In the genomic region with DNA sequence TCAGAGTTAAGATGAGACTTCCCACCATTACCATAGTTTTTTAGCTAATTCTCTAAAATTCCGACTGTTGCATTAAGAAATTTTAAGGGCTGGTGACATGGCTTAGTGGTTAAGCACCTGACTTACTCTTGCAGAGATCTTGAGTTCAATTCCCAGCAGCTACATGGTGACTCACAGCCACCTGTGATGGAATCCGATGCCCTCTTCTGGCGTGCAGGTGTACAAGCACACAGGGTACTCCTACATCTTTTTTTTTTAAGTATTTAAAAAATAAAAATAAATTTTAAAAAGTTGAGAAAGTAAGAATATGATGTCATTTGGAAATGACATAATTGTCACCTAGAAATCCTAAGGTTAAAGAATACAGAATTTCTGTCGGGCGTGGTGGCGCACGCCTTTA, we compare ENCODE assay signal across 14 mouse cellular contexts. TPM values are rescaled to one million over a fixed set of nuclear protein-coding genes. Genes with fewer than 3 reads are reported as not detected.
A peak's percentile ranks its signal among the peaks of the same experiment; 100 is the strongest.
DNase-seq lines count a peak whose midpoint lies in the region; ATAC-seq and TF ChIP-seq lines count a peak whose summit lies in the region.
"Had no signal": no experiment of that assay in that cellular context is flagged by ENCODE, and none has a peak within 500 bp of the region (broad histone marks: within the 10 kb centered on the region; RNA-seq: fewer than 3 reads in every experiment).

No protein-coding gene starts in this region.

- 93% methylated on average over 7 of the region's 7 CpGs for WGBS in intestine, postnatal 0 days
- WGBS in intestine, embryonic 16.5 days = 89% methylated on average over 7 of the region's 7 CpGs

- peak; percentile 54 for TF ChIP-seq CTCF in intestine, postnatal 0 days (IDR thresholded peaks at IDR 0.05; ENCODE audit: low read depth)

- no peaks in the 10 kb centered on the region for H3K9me3 ChIP-seq in intestine, postnatal 0 days (ENCODE audit: control insufficient read depth)
- H3K9me3 ChIP-seq in intestine, embryonic 16.5 days (ENCODE audit: control insufficient read depth, low read length) = no peaks in the 10 kb centered on the region
- H3K9me3 ChIP-seq: hindbrain, embryonic 10.5 days; midbrain, embryonic 15.5 days; neural tube, embryonic 15.5 days had no signal

- H3K4me1 ChIP-seq in intestine, postnatal 0 days (replicated peaks; ENCODE audit: control insufficient read depth, insufficient read depth, low read length) = no peaks in the 10 kb centered on the region
- no peaks in the 10 kb centered on the region for H3K4me1 ChIP-seq in intestine, embryonic 16.5 days (ENCODE audit: control insufficient read depth, insufficient read depth, low read length)
- H3K4me1 ChIP-seq: hindbrain, embryonic 10.5 days; midbrain, embryonic 15.5 days; neural tube, embryonic 15.5 days had no signal

- no peak overlapping the region for H3K4me2 ChIP-seq in intestine, postnatal 0 days (replicated peaks; ENCODE audit: low read depth)
- no peak overlapping the region for H3K4me2 ChIP-seq in intestine, embryonic 16.5 days (ENCODE audit: low read depth, low read length)
- H3K4me2 ChIP-seq: midbrain, embryonic 15.5 days; neural tube, embryonic 15.5 days had no signal

- H3K9ac ChIP-seq in intestine, postnatal 0 days (ENCODE audit: low read depth, low read length) = no peak overlapping the region
- H3K9ac ChIP-seq in intestine, embryonic 16.5 days (ENCODE audit: low read depth, low read length) = no peak overlapping the region
- H3K9ac ChIP-seq: midbrain, embryonic 15.5 days; neural tube, embryonic 15.5 days had no signal

- H3K4me3 ChIP-seq in intestine, postnatal 0 days (ENCODE audit: low read depth, low read length) = no peak overlapping the region
- no peak overlapping the region for H3K4me3 ChIP-seq in intestine, embryonic 16.5 days (ENCODE audit: low read length)
- H3K4me3 ChIP-seq: hindbrain, embryonic 10.5 days; midbrain, embryonic 15.5 days; neural tube, embryonic 15.5 days had no signal

- H3K27me3 ChIP-seq in intestine, postnatal 0 days (replicated peaks; ENCODE audit: control insufficient read depth, insufficient read depth, low read length) = no peaks in the 10 kb centered on the region
- no peaks in the 10 kb centered on the region for H3K27me3 ChIP-seq in intestine, embryonic 16.5 days (replicated peaks; ENCODE audit: control insufficient read depth, insufficient read depth, low read length)
- H3K27me3 ChIP-seq: midbrain, embryonic 15.5 days; neural tube, embryonic 15.5 days had no signal

- ATAC-seq in intestine, postnatal 0 days = no peak
- ATAC-seq in intestine, embryonic 16.5 days = no peak
- ATAC-seq: midbrain, embryonic 15.5 days had no signal

- DNase-seq in thymus, postnatal 0 days (ENCODE audit: low spot score) = peak; percentile 17
- DNase-seq in thymus, postnatal 36 days = no peak
- DNase-seq in ES-CJ7 (ENCODE audit: low read depth, low spot score) = peak; percentile 54
- peak; percentile 45 for DNase-seq in induced T-regulatory cell, adult 2 months (ENCODE audit: low read depth)
- no peak for DNase-seq in cerebellum, postnatal 4 days (ENCODE audit: low spot score in 2 of 2)
- DNase-seq in layer of hippocampus, postnatal 25 days (ENCODE audit: extremely low spot score in 1 of 2, low spot score in 1 of 2) = no peak
- DNase-seq: cerebellum, adult 9-11 months; kidney, adult 9 months; lung, postnatal 4 days had no signal

- peaks cover 21% of the 10 kb centered on the region; the same call in 1 of the 2 replicates for H3K36me3 ChIP-seq in intestine, postnatal 0 days (ENCODE audit: control insufficient read depth, insufficient read depth)
- peaks cover 8% of the 10 kb centered on the region; the same call in 1 of the 2 replicates for H3K36me3 ChIP-seq in intestine, embryonic 16.5 days (ENCODE audit: control insufficient read depth, insufficient read depth, low read length)

- H3K27ac ChIP-seq in intestine, postnatal 0 days (ENCODE audit: low read depth, low read length) = no peak overlapping the region
- no peak overlapping the region for H3K27ac ChIP-seq in intestine, embryonic 16.5 days (ENCODE audit: low read length)
- H3K27ac ChIP-seq: hindbrain, embryonic 10.5 days; midbrain, embryonic 15.5 days; neural tube, embryonic 15.5 days had no signal

RNA-seq across cellular contexts. Expression of a gene that starts 10.4 kb away (rescaled TPM):
- 8.3 and 8.6 TPM in 2 replicates for polyA plus RNA-seq in intestine, postnatal 0 days (2015; fragmentation: Nextera tagmentation; extraction: Ambion mirVana)
- polyA plus RNA-seq in intestine, embryonic 16.5 days (2015; fragmentation: Nextera tagmentation; extraction: Ambion mirVana) = 15.3 and 16.0 TPM in 2 replicates
- 9.9 and 10.0 TPM in 2 replicates for polyA plus RNA-seq in thymus, postnatal 0 days (2015; fragmentation: Nextera tagmentation; extraction: Ambion mirVana)
- total RNA-seq in layer of hippocampus, postnatal 25 days (2021) = 10 to 100 TPM; 54.2 to 54.3 TPM

RNA-seq across cellular contexts. Expression of a gene that starts 10.7 kb away (rescaled TPM):
- 52.7 and 52.8 TPM in 2 replicates for polyA plus RNA-seq in intestine, postnatal 0 days (2015; fragmentation: Nextera tagmentation; extraction: Ambion mirVana)
- polyA plus RNA-seq in intestine, embryonic 16.5 days (2015; fragmentation: Nextera tagmentation; extraction: Ambion mirVana) = 61.9 and 72.3 TPM in 2 replicates
- 82.7 and 84.2 TPM in 2 replicates for polyA plus RNA-seq in thymus, postnatal 0 days (2015; fragmentation: Nextera tagmentation; extraction: Ambion mirVana)
- 100 to 1,000 TPM; 115 to 122 TPM for total RNA-seq in layer of hippocampus, postnatal 25 days (2021)

RNA-seq across cellular contexts. Expression of a gene that starts 25.9 kb away (rescaled TPM):
- 7.8 and 8.4 TPM in 2 replicates for polyA plus RNA-seq in intestine, postnatal 0 days (2015; fragmentation: Nextera tagmentation; extraction: Ambion mirVana)
- 10.0 and 11.5 TPM in 2 replicates for polyA plus RNA-seq in intestine, embryonic 16.5 days (2015; fragmentation: Nextera tagmentation; extraction: Ambion mirVana)
- 18.3 and 21.5 TPM in 2 replicates for polyA plus RNA-seq in thymus, postnatal 0 days (2015; fragmentation: Nextera tagmentation; extraction: Ambion mirVana)
- 10 to 100 TPM; 34.7 to 38.7 TPM for total RNA-seq in layer of hippocampus, postnatal 25 days (2021)

Comparison
In these comparisons a context has a peak if more than half of its experiments do, and no peak if none do; other contexts are left out.
1. DNase-seq: peak in thymus, postnatal 0 days (single experiment), ES-CJ7 (single experiment) and induced T-regulatory cell, adult 2 months (single experiment); none in thymus, postnatal 36 days (0 of 2), cerebellum, postnatal 4 days (0 of 2) and layer of hippocampus, postnatal 25 days (0 of 2).